Mouse (Mus musculus) brain, embryonic 14.5 days (tissue): ENCODE measurements around the gene Rab35. TPM values are rescaled to one million over a fixed set of nuclear protein-coding genes. Genes with fewer than 3 reads are reported as not detected.

Source experiments
- DNase-seq: peaks from one replicate; pipeline ENCODE4 v3.0.0-alpha.2; 2011; ENCODE audit warnings: low read depth
- CTCF ChIP-seq: fragments of 200-500 bp; IDR thresholded peaks from 2 replicates; pipeline ENCODE4 v1.5.1; 2012; ENCODE audit warnings: inconsistent platforms, mild to moderate bottlenecking, moderate library complexity, borderline replicate concordance; ENCODE audit not compliant: insufficient read depth, insufficient read length; ENCODE audit errors: extremely low read depth
- POLR2A ChIP-seq: fragments of 200-500 bp; IDR thresholded peaks from 2 replicates; pipeline ENCODE4 v1.6.1; 2012; ENCODE audit warnings: mild to moderate bottlenecking, inconsistent platforms, borderline replicate concordance; ENCODE audit not compliant: poor library complexity, insufficient read depth, insufficient read length, severe bottlenecking; ENCODE audit errors: extremely low read depth
- polyA plus RNA-seq: library from polyadenylated mRNA; depleted of rRNA; stranded (reverse); fragments of >200 nt; gene quantifications from 2 replicates; pipeline ENCODE4 v1.2.3, GENCODE M21; 2012

The Rab35 gene
- polyA plus RNA-seq, 1 experiment: 102 TPM

GRCm38 (mm10) chr5:115650885-115651284 lies 19.2 kb downstream of the Rab35 start:
- TF ChIP-seq POLR2A (no peak), CTCF (no peak)
- no peak for DNase-seq

GRCm38 (mm10) chr5:115651821-115652220 lies 20.1 kb downstream of the Rab35 start:
- TF ChIP-seq CTCF (no peak), POLR2A (no peak)
- no peak for DNase-seq

GRCm38 (mm10) chr5:115652681-115653575 lies 21.2 kb downstream of the Rab35 start:
- peak; percentile 39; the same call in 1 of the 2 replicates for TF ChIP-seq POLR2A
- TF ChIP-seq CTCF: peak; percentile 94
- peak; percentile 100 for DNase-seq

- TF ChIP-seq CTCF (no peak), POLR2A (no peak)
- no peak for DNase-seq
These were observed 22.1 kb downstream of the Rab35 start for GRCm38 (mm10) chr5:115653776-115654175.

- DNase-seq: no peak
- TF ChIP-seq CTCF: no peak
- TF ChIP-seq POLR2A: no peak
These were observed 25.0 kb downstream of the Rab35 start for GRCm38 (mm10) chr5:115656677-115657076.

GRCm38 (mm10) chr5:115657234-115657633 lies 25.5 kb downstream of the Rab35 start:
- no peak for TF ChIP-seq POLR2A
- TF ChIP-seq CTCF: no peak
- no peak for DNase-seq

GRCm38 (mm10) chr5:115658352-115658751 lies 26.6 kb downstream of the Rab35 start:
- no peak for TF ChIP-seq CTCF
- no peak for TF ChIP-seq POLR2A
- no peak for DNase-seq

GRCm38 (mm10) chr5:115662658-115663057 lies 30.9 kb downstream of the Rab35 start:
- DNase-seq: no peak
- TF ChIP-seq CTCF: no peak
- no peak for TF ChIP-seq POLR2A

GRCm38 (mm10) chr5:115666366-115667065 lies 34.8 kb downstream of the Rab35 start:
- no peak for TF ChIP-seq CTCF
- peak; percentile 74 for DNase-seq

- no peak for DNase-seq
- TF ChIP-seq CTCF (no peak), POLR2A (no peak)
These were observed 35.5 kb downstream of the Rab35 start for GRCm38 (mm10) chr5:115667210-115667609.

- no peak for TF ChIP-seq CTCF
- TF ChIP-seq POLR2A: no peak
These were observed 36.2 kb downstream of the Rab35 start for GRCm38 (mm10) chr5:115667894-115668293.

More at GRCm38 (mm10) chr5:115667894-115668293, 36.2 kb downstream of the Rab35 start:
- DNase-seq: peak; percentile 18
